Mouse (Mus musculus): ENCODE measurements around the gene Il18rap. TPM values are rescaled to one million over a fixed set of nuclear protein-coding genes. Genes with fewer than 3 reads are reported as not detected.

Gene Il18rap
- polyA plus RNA-seq, 1 experiment from 2014 or later, result 0.13 TPM

- H3K4me1 ChIP-seq (replicated peaks; ENCODE audit: control insufficient read depth, insufficient read depth, low read length), result no peaks in the 10 kb centered on the region
- no peaks in the 10 kb centered on the region for H3K36me3 ChIP-seq (replicated peaks; ENCODE audit: control insufficient read depth, insufficient read depth)
- H3K4me3 ChIP-seq (replicated peaks; ENCODE audit: low read length), result no peak overlapping the region
- H3K27me3 ChIP-seq (ENCODE audit: control insufficient read depth, insufficient read depth, low read length), result no peaks in the 10 kb centered on the region
- H3K9ac ChIP-seq, result no peak overlapping the region
- H3K4me2 ChIP-seq (replicated peaks), result no peak overlapping the region
- H3K9me3 ChIP-seq (ENCODE audit: control insufficient read depth, low read length), result no peaks in the 10 kb centered on the region
- 91% methylated on average over 5 of the region's 5 CpGs for WGBS
- H3K27ac ChIP-seq, result no peak overlapping the region
- DNase-seq (ENCODE audit: low spot score), result no peak
- ATAC-seq (ENCODE audit: low FRiP score), result no peak
These were observed 9.0 kb downstream of the Il18rap start for GRCm38 (mm10) chr1:40523971-40524722.

GRCm38 (mm10) chr1:40529287-40529686 lies 14.1 kb downstream of the Il18rap start:
- ATAC-seq (ENCODE audit: low FRiP score) (no peak), DNase-seq (ENCODE audit: low spot score) (no peak)
- H3K4me1 ChIP-seq (replicated peaks; ENCODE audit: control insufficient read depth, insufficient read depth, low read length), result no peaks in the 10 kb centered on the region
- no peaks in the 10 kb centered on the region for H3K9me3 ChIP-seq (ENCODE audit: control insufficient read depth, low read length)
- H3K4me3 ChIP-seq (replicated peaks; ENCODE audit: low read length), result no peak overlapping the region
- H3K36me3 ChIP-seq (replicated peaks; ENCODE audit: control insufficient read depth, insufficient read depth), result no peaks in the 10 kb centered on the region
- no peaks in the 10 kb centered on the region for H3K27me3 ChIP-seq (ENCODE audit: control insufficient read depth, insufficient read depth, low read length)
- H3K4me2 ChIP-seq (replicated peaks), result no peak overlapping the region
- 90% methylated on average over 5 of the region's 5 CpGs for WGBS
- no peak overlapping the region for H3K27ac ChIP-seq
- H3K9ac ChIP-seq, result no peak overlapping the region

- ATAC-seq (ENCODE audit: low FRiP score) (no peak), DNase-seq (ENCODE audit: low spot score) (no peak)
- H3K4me1 ChIP-seq (replicated peaks; ENCODE audit: control insufficient read depth, insufficient read depth, low read length), result no peaks in the 10 kb centered on the region
- H3K36me3 ChIP-seq (replicated peaks; ENCODE audit: control insufficient read depth, insufficient read depth), result no peaks in the 10 kb centered on the region
- H3K9ac ChIP-seq, result no peak overlapping the region
- H3K9me3 ChIP-seq (ENCODE audit: control insufficient read depth, low read length), result no peaks in the 10 kb centered on the region
- 82% methylated on average over 5 of the region's 5 CpGs for WGBS
- H3K4me2 ChIP-seq (replicated peaks), result no peak overlapping the region
- H3K27ac ChIP-seq, result no peak overlapping the region
- no peak overlapping the region for H3K4me3 ChIP-seq (replicated peaks; ENCODE audit: low read length)
- H3K27me3 ChIP-seq (ENCODE audit: control insufficient read depth, insufficient read depth, low read length), result no peaks in the 10 kb centered on the region
These were observed 22.4 kb downstream of the Il18rap start for GRCm38 (mm10) chr1:40537577-40537976.

GRCm38 (mm10) chr1:40544650-40545049 lies 29.5 kb downstream of the Il18rap start:
- H3K9ac ChIP-seq, result no peak overlapping the region
- 0 out of 2 replicates have a peak, but pooled peaks cover 3% of the 10 kb centered on the region for H3K4me1 ChIP-seq (replicated peaks; ENCODE audit: control insufficient read depth, insufficient read depth, low read length)
- H3K27ac ChIP-seq, result no peak overlapping the region
- WGBS, result 0% methylated on average over 2 of the region's 2 CpGs
- no peaks in the 10 kb centered on the region for H3K36me3 ChIP-seq (replicated peaks; ENCODE audit: control insufficient read depth, insufficient read depth)
- ATAC-seq (ENCODE audit: low FRiP score) (no peak), DNase-seq (ENCODE audit: low spot score) (peak; percentile 90)
- H3K9me3 ChIP-seq (ENCODE audit: control insufficient read depth, low read length), result no peaks in the 10 kb centered on the region
- H3K4me2 ChIP-seq (replicated peaks), result no peak overlapping the region
- H3K4me3 ChIP-seq (replicated peaks; ENCODE audit: low read length), result no peak overlapping the region
- H3K27me3 ChIP-seq (ENCODE audit: control insufficient read depth, insufficient read depth, low read length), result no peaks in the 10 kb centered on the region

- 78% methylated on average over 4 of the region's 4 CpGs for whole genome bisulfite sequencing
- H3K4me2 ChIP-seq (replicated peaks), result no peak overlapping the region; the same call in 1 of the 2 replicates
- H3K27me3 ChIP-seq (ENCODE audit: control insufficient read depth, insufficient read depth, low read length), result no peaks in the 10 kb centered on the region
- H3K36me3 ChIP-seq (replicated peaks; ENCODE audit: control insufficient read depth, insufficient read depth), result no peaks in the 10 kb centered on the region
- H3K9ac ChIP-seq, result no peak overlapping the region
- H3K27ac ChIP-seq, result no peak overlapping the region
- no peak overlapping the region for H3K4me3 ChIP-seq (replicated peaks; ENCODE audit: low read length)
- H3K9me3 ChIP-seq (ENCODE audit: control insufficient read depth, low read length), result no peaks in the 10 kb centered on the region
- 0 out of 2 replicates have a peak, but pooled peaks cover 3% of the 10 kb centered on the region for H3K4me1 ChIP-seq (replicated peaks; ENCODE audit: control insufficient read depth, insufficient read depth, low read length)
- DNase-seq (ENCODE audit: low spot score) (no peak), ATAC-seq (ENCODE audit: low FRiP score) (no peak)
These were observed 31.5 kb downstream of the Il18rap start for GRCm38 (mm10) chr1:40546645-40547044.

- Histone ChIP-seq H3K27ac (no peak overlapping the region; the same call in 1 of the 2 replicates), H3K27me3 (ENCODE audit: control insufficient read depth, insufficient read depth, low read length) (no peaks in the 10 kb centered on the region), H3K9ac (no peak overlapping the region), H3K36me3 (replicated peaks; ENCODE audit: control insufficient read depth, insufficient read depth) (no peaks in the 10 kb centered on the region), H3K4me3 (replicated peaks; ENCODE audit: low read length) (no peak overlapping the region), H3K4me1 (replicated peaks; ENCODE audit: control insufficient read depth, insufficient read depth, low read length) (0 out of 2 replicates have a peak, but pooled peaks cover 3% of the 10 kb centered on the region), H3K9me3 (ENCODE audit: control insufficient read depth, low read length) (no peaks in the 10 kb centered on the region), H3K4me2 (replicated peaks) (peak overlapping the region; percentile 18; the same call in 1 of the 2 replicates)
- DNase-seq (ENCODE audit: low spot score), result no peak
- 47% methylated on average over 11 of the region's 11 CpGs for WGBS
- peak; percentile 69; the same call in 1 of the 2 replicates for ATAC-seq (ENCODE audit: low FRiP score)
These were observed 32.0 kb downstream of the Il18rap start for GRCm38 (mm10) chr1:40547064-40547572.

- 41% methylated on average over 10 of the region's 10 CpGs for WGBS
- H3K4me3 ChIP-seq (replicated peaks; ENCODE audit: low read length), result no peak overlapping the region
- no peaks in the 10 kb centered on the region for H3K9me3 ChIP-seq (ENCODE audit: control insufficient read depth, low read length)
- H3K4me1 ChIP-seq (replicated peaks; ENCODE audit: control insufficient read depth, insufficient read depth, low read length), result 0 out of 2 replicates have a peak, but pooled peaks cover 3% of the 10 kb centered on the region
- peak; percentile 26 for DNase-seq (ENCODE audit: low spot score)
- H3K4me2 ChIP-seq (replicated peaks), result peak overlapping the region; percentile 18; the same call in 1 of the 2 replicates
- H3K27me3 ChIP-seq (ENCODE audit: control insufficient read depth, insufficient read depth, low read length), result no peaks in the 10 kb centered on the region
- no peaks in the 10 kb centered on the region for H3K36me3 ChIP-seq (replicated peaks; ENCODE audit: control insufficient read depth, insufficient read depth)
- H3K27ac ChIP-seq, result no peak overlapping the region
- ATAC-seq (ENCODE audit: low FRiP score), result no peak; the same call in 1 of the 2 replicates
- H3K9ac ChIP-seq, result no peak overlapping the region
These were observed 32.6 kb downstream of the Il18rap start for GRCm38 (mm10) chr1:40547762-40548161.

- Histone ChIP-seq H3K9me3 (ENCODE audit: control insufficient read depth, low read length) (no peaks in the 10 kb centered on the region), H3K27ac (no peak overlapping the region), H3K9ac (no peak overlapping the region), H3K4me1 (replicated peaks; ENCODE audit: control insufficient read depth, insufficient read depth, low read length) (no peaks in the 10 kb centered on the region), H3K4me3 (replicated peaks; ENCODE audit: low read length) (no peak overlapping the region), H3K27me3 (ENCODE audit: control insufficient read depth, insufficient read depth, low read length) (no peaks in the 10 kb centered on the region), H3K36me3 (replicated peaks; ENCODE audit: control insufficient read depth, insufficient read depth) (no peaks in the 10 kb centered on the region), H3K4me2 (replicated peaks) (no peak overlapping the region)
- DNase-seq (ENCODE audit: low spot score), result no peak
- 83% methylated on average over 4 of the region's 4 CpGs for WGBS
- no peak for ATAC-seq (ENCODE audit: low FRiP score)
These were observed 54.2 kb downstream of the Il18rap start for GRCm38 (mm10) chr1:40569374-40569773.

GRCm38 (mm10) chr1:40579784-40580183 lies 64.6 kb downstream of the Il18rap start, which contains the start of gene Slc9a4:
Gene Slc9a4 (plus strand): TSS chr1:40580081.
- DNase-seq (ENCODE audit: low spot score) (peak; percentile 77), ATAC-seq (ENCODE audit: low FRiP score) (no peak)
- Histone ChIP-seq H3K27ac (no peak within 1 kb of the TSS), H3K27me3 (ENCODE audit: control insufficient read depth, insufficient read depth, low read length) (0 out of 2 replicates have a peak, but pooled peaks cover 4% of the 10 kb centered on the region), H3K4me1 (replicated peaks; ENCODE audit: control insufficient read depth, insufficient read depth, low read length) (no peaks in the 10 kb centered on the region), H3K4me2 (replicated peaks) (peak within 1 kb of the TSS; percentile 28), H3K4me3 (replicated peaks; ENCODE audit: low read length) (no peak within 1 kb of the TSS), H3K9ac (no peak within 1 kb of the TSS), H3K36me3 (replicated peaks; ENCODE audit: control insufficient read depth, insufficient read depth) (no peaks in the 10 kb centered on the region), H3K9me3 (ENCODE audit: control insufficient read depth, low read length) (no peaks in the 10 kb centered on the region)
- WGBS, result 14% methylated on average over 7 of the region's 7 CpGs

All from hindbrain, embryonic 14.5 days (tissue).